Mouse (Mus musculus): ENCODE data around the gene Rsad2.
"Not testable (repeated sequence)": the region's sequence is repeated elsewhere in the genome, so short reads cannot be mapped to it uniquely, and the experiment has no call there.

Gene Rsad2

GRCm38 (mm10) chr12:26456028-26456698 lies at the start of gene Rsad2:
Gene Rsad2, minus strand, starts transcription at chr12:26456452.
- peak; percentile 66 to 71 for DNase-seq

- DNase-seq: no peak
Measured at GRCm38 (mm10) chr12:26501042-26501441, 44.8 kb upstream of the Rsad2 start.

GRCm38 (mm10) chr12:26489942-26490341 lies 33.7 kb upstream of the Rsad2 start:
- DNase-seq: no peak

DNA sequence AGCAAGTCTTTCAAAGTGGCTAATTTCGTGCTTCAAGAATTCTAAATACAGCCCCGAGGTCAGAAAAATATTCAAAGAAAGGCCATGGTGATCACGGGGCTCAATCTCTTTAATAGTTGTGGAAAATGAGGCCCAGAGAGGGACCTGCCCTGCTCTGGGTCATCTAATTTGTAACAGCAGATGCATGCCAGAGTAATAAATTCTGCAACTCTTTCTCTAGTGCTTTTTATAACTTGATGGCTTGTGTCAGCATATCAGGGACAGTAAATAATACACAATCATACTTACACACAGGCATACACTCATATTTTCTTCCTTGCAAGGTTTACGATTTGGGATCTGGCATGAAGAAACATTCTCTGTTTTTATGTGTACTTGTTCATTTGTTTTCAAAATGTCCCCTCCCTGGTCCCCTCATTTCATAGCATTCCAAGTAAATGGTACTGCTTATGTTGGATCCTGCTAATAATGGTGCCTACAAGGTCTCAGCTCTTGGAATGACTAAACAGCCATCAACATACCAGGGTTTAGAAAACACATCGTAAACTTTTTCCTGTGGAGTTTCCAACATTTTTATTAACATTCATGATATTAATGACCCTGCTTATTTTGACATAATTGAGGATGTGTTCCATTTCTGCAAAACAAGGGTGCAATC lies 32.5 kb upstream of the Rsad2 start:
- no peak for DNase-seq

DNA sequence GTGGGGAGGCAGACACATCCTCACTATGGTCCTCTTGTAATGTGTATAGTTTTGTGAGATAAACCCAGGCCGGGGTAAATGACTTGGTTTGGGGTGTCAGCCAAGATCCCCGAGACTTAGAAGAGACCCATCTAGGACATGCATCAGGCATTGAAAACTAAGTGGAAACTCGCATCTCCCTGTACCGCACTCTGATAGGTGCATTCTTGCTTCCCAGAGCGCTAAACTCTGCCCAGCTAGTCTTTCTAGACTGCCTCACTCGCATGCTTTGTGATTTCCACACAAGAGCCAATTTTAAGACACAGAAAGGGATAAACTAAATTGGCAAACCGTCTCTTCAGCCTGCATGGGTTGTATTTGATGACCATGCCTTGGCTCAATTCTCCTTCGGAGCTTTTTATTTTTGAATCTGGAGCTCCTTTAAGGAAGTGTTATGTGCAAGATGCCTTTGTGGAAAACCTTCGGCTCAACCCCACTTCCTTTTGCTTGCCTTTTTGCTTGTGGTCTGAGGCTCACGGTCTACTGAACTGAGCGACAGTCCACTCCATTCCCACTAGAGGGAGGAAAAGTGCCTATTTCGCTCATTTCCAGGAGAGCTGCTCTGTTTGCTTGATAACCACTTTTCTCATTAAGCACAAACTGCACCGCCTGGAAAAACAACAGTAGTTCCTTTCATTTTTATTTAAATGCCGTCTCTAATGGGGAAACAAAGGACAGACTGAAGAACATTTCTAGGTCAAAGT lies 31.8 kb upstream of the Rsad2 start:
- no peak for DNase-seq

- not testable (repeated sequence) for DNase-seq
Measured at GRCm38 (mm10) chr12:26485738-26486580, 29.7 kb upstream of the Rsad2 start.

GRCm38 (mm10) chr12:26478196-26479004 lies 22.1 kb upstream of the Rsad2 start:
- DNase-seq: no peak

DNA sequence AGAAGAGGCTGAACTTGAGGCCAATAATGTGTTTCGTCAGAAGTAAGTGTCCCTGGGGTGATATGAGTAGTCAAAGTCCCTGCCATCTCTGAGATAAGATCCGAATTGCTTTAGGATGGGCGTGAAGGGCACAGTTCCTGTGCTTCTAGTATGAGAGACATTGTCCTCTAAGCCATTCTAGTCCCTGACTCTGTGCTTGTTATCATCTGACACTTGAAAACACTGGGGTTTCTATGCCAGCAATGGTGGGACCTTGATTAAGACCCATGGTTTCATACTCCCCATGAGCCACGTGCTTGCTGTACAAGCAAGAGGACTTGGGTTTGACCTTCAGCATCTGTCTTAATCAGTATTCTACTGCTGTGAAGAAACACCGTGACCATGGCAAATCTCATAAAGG lies 20.9 kb upstream of the Rsad2 start:
- no peak for DNase-seq

GRCm38 (mm10) chr12:26473746-26474145 lies 17.5 kb upstream of the Rsad2 start:
- DNase-seq: no peak

- no peak for DNase-seq
Measured at GRCm38 (mm10) chr12:26472770-26473481, 16.7 kb upstream of the Rsad2 start.

DNA sequence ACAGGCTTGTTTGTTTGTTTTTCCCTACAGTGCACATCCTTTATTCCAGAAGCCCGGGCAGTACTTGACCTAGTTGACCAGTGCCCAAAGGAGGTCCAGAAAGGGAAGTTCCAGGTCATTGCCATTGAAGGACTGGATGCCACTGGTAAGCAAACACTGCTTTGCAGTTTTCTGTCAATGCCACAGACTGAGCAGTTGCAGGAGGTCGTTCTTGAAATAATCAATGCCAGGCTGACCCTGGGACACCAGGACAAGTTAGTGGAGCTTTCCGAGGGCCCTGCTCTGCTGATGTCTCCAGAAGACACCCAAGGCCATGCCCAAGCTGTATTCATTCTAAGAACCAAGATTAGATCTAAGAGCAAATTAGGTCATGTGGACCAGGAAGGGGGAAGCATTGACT lies 15.1 kb upstream of the Rsad2 start:
- DNase-seq: no peak

DNA sequence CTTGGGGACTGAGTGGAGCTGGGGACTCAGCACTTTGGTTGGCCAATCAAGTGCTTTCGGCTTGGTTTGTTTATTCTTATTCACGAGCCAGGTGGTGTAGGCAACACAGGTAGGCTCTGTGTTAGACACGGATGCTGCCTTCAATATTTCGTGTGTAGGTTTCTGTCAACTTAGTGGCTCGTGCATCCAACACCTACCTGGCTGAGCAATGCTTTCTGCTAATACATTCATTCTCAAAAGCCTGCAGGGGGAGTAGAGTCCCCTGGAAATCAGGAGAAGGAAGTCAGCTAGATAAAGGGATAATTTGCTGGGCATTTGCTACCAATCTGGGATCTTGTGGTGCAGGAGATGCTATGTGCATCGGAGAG lies 13.8 kb upstream of the Rsad2 start:
- no peak for DNase-seq

DNA sequence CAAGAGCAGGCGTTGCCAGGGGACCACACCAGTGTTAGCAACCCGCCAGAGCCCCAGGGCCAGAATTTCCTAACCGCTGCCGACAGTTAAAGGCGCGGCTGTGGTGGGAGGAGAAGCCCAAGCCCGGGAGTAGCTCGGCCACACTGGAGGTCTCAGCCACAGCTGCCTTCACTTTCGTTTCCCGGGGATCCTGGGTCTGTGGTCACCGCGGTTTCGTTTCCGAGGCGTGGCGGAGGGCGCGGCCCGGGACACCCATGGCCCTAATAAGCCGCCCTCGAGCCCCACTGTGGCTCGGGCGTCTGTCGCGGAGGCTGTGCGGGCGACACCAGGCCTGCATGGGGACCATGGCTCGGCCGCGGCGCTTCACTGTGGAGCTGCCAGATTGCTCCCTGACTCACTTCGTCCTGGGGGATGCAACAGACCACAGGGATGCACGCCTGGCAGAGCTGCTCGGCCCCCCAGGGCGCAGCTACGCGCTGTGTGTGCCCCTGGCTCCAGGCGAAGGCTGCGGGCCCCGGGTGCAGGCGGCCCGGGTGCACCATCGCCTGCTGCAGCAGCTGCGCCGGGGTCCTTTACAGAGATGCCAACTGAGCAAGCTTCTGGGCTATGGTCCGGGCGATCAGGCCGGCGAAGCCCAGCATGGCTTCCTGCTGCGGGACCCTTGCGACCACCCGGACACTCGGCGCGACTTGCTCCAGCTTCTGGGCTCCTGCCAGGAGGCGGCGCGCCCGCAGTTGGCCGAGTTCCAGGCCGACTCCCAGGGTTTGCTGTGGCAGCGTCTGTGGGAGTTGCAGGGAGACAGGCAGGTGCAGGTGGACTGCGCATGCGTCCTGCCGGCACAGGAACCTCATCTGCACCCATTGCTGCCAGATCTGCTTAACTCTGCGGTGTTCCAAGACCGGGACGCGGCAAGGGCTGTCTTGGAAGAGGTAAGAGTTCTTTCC lies 13.1 kb upstream of the Rsad2 start, which contains the start of gene Cmpk2:
Gene Cmpk2, plus strand, starts transcription at position 107 of the 944 bp plus-strand sequence.
- DNase-seq: peak; percentile 74 to 79

- DNase-seq: no peak
Measured at GRCm38 (mm10) chr12:26465600-26465999, 9.3 kb upstream of the Rsad2 start.

DNA sequence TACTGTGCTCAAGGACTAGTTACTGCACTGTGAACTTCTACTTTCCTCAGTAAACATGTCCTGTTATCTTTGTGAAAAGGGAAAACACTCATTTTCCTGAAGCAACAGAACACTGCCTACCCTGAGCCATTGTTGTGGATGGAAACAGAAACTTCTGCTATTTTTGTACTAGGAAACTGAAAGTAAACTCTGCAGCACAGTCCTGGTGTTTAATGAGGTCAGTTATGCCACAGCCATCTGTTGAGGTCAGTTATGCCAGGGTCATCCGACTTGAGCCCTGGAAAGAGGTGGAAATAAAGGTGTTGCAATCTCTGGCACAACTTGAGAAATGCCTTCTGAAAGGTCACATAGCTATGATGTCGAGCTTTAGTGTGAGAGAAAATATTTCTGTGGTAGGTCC lies 3.8 kb upstream of the Rsad2 start:
- no peak for DNase-seq

GRCm38 (mm10) chr12:26454682-26455081 lies 1.6 kb downstream of the Rsad2 start:
- DNase-seq: no peak

GRCm38 (mm10) chr12:26452951-26453350 lies 3.3 kb downstream of the Rsad2 start:
- DNase-seq: no peak

- no peak for DNase-seq
Measured at GRCm38 (mm10) chr12:26451150-26451549, 5.1 kb downstream of the Rsad2 start.

DNA sequence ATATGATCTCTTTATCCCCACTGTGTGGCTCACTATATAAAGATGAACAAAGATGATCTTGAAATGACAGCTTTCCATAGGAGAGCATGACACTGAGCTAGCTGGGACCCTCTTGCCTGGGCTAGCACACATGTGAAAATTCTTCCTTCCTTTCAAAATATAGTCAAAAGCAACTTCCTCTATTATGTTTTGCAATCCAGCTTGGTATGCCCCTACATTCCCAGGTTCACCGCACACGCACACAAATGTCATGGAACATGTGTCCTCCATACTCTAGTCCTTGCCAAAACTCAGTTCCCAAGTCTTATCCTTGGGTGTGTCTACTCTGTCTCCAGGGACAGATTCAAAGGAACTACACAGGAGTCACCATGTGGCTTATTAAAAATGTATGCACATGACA lies 6.8 kb downstream of the Rsad2 start:
- DNase-seq: no peak

- DNase-seq: no peak
Measured at GRCm38 (mm10) chr12:26446377-26447045, 9.7 kb downstream of the Rsad2 start.
